In genomic region chr2:71290107-71290775, GRCm38 (mm10) we compare ENCODE assay signal across 10 mouse cellular contexts.
DNase-seq lines count a peak whose midpoint lies in the region; ATAC-seq and TF ChIP-seq lines count a peak whose summit lies in the region.
"Had no signal": no experiment of that assay in that cellular context is flagged by ENCODE, and none has a peak within 500 bp of the region (broad histone marks: within the 10 kb centered on the region; RNA-seq: fewer than 3 reads in every experiment).

No protein-coding gene starts in this region.

- no peak overlapping the region for H3K4me2 ChIP-seq in hindbrain, embryonic 13.5 days
- no peak overlapping the region for H3K4me2 ChIP-seq in lung, postnatal 0 days (replicated peaks; ENCODE audit: low read depth, low read length)
- H3K4me2 ChIP-seq: embryonic facial prominence, embryonic 12.5 days; lung, embryonic 14.5 days had no signal

- DNase-seq in hindbrain, embryonic 10.5 days (ENCODE audit: low spot score) = peak; percentile 23
- DNase-seq in embryo, embryonic 10.5 days (ENCODE audit: low spot score) = peak; percentile 41
- DNase-seq in kidney, postnatal 36 days = peak; percentile 27 to 54
- peak; percentile 38 to 44 for DNase-seq in right cerebral cortex, adult 2 months (ENCODE audit: low spot score in 2 of 2)
- no peak for DNase-seq in lung, postnatal 0 days (ENCODE audit: low spot score)
- DNase-seq in neural tube, embryonic 10.5 days (ENCODE audit: extremely low spot score, low spot score) = no peak
- DNase-seq in adrenal gland, postnatal 14 days = no peak
- DNase-seq: lung, embryonic 14.5 days had no signal

- no peak overlapping the region for H3K9ac ChIP-seq in hindbrain, embryonic 13.5 days
- H3K9ac ChIP-seq in lung, postnatal 0 days (replicated peaks; ENCODE audit: low read depth) = no peak overlapping the region
- H3K9ac ChIP-seq: embryonic facial prominence, embryonic 12.5 days; lung, embryonic 14.5 days had no signal

- H3K27ac ChIP-seq in hindbrain, embryonic 10.5 days = peak overlapping the region; percentile 53
- H3K27ac ChIP-seq in hindbrain, embryonic 13.5 days = no peak overlapping the region
- H3K27ac ChIP-seq in lung, postnatal 0 days (ENCODE audit: low read length) = no peak overlapping the region
- H3K27ac ChIP-seq: embryonic facial prominence, embryonic 12.5 days had no signal

- no peak for TF ChIP-seq CTCF in lung, postnatal 0 days (IDR thresholded peaks at IDR 0.05)

- peaks cover 26% of the 10 kb centered on the region for H3K4me1 ChIP-seq in hindbrain, embryonic 10.5 days (replicated peaks)
- H3K4me1 ChIP-seq in hindbrain, embryonic 13.5 days (replicated peaks) = peaks cover 13% of the 10 kb centered on the region; the same call in 1 of the 2 replicates
- H3K4me1 ChIP-seq in lung, postnatal 0 days (ENCODE audit: insufficient read depth, low read depth, low read length) = no peaks in the 10 kb centered on the region

- 0 out of 2 replicates have a peak, but pooled peaks cover 6% of the 10 kb centered on the region for H3K36me3 ChIP-seq in hindbrain, embryonic 10.5 days
- peaks cover 28% of the 10 kb centered on the region for H3K36me3 ChIP-seq in hindbrain, embryonic 13.5 days
- H3K36me3 ChIP-seq in lung, postnatal 0 days (ENCODE audit: insufficient read depth, low read length) = no peaks in the 10 kb centered on the region

- ATAC-seq in hindbrain, embryonic 13.5 days (ENCODE audit: low FRiP score) = no peak
- ATAC-seq in lung, postnatal 0 days = no peak

- no peak for TF ChIP-seq EP300 in lung, postnatal 0 days (IDR thresholded peaks at IDR 0.05)

- H3K9me3 ChIP-seq in hindbrain, embryonic 10.5 days = no peaks in the 10 kb centered on the region
- no peaks in the 10 kb centered on the region for H3K9me3 ChIP-seq in hindbrain, embryonic 13.5 days
- H3K9me3 ChIP-seq in lung, postnatal 0 days (ENCODE audit: low read length) = no peaks in the 10 kb centered on the region
- H3K9me3 ChIP-seq: embryonic facial prominence, embryonic 12.5 days had no signal

- no peak overlapping the region for H3K4me3 ChIP-seq in hindbrain, embryonic 10.5 days
- no peak overlapping the region for H3K4me3 ChIP-seq in hindbrain, embryonic 13.5 days
- H3K4me3 ChIP-seq in lung, postnatal 0 days (ENCODE audit: low read depth, low read length) = no peak overlapping the region
- H3K4me3 ChIP-seq: embryonic facial prominence, embryonic 12.5 days had no signal

- no peaks in the 10 kb centered on the region for H3K27me3 ChIP-seq in hindbrain, embryonic 10.5 days (ENCODE audit: insufficient read depth, poor library complexity, severe bottlenecking)
- H3K27me3 ChIP-seq in hindbrain, embryonic 13.5 days = no peaks in the 10 kb centered on the region
- H3K27me3 ChIP-seq in lung, postnatal 0 days (replicated peaks; ENCODE audit: insufficient read depth, low read length) = no peaks in the 10 kb centered on the region
- H3K27me3 ChIP-seq: embryonic facial prominence, embryonic 12.5 days had no signal

- WGBS in hindbrain, embryonic 10.5 days = 61% methylated on average over 6 of the region's 6 CpGs
- WGBS in hindbrain, embryonic 13.5 days = 62% methylated on average over 6 of the region's 6 CpGs
- WGBS in lung, postnatal 0 days = 69% methylated on average over 6 of the region's 6 CpGs

Comparison
In these comparisons a context has a peak if more than half of its experiments do, and no peak if none do; other contexts are left out.
1. DNase-seq: peak in hindbrain, embryonic 10.5 days (single experiment), embryo, embryonic 10.5 days (single experiment), kidney, postnatal 36 days (2 of 2) and right cerebral cortex, adult 2 months (2 of 2); none in lung, postnatal 0 days (single experiment), neural tube, embryonic 10.5 days (single experiment) and adrenal gland, postnatal 14 days (single experiment).